Mouse (Mus musculus) T-helper 1 cell (primary cell): ENCODE data around the gene Apom.

Source experiments
- in situ Hi-C: fragments of 300-600 bp; cut with MboI, MseI; formaldehyde crosslinking; loops from one replicate; pipeline ENCODE4 v1.15.1; 2025; ENCODE audit warnings: high pct_unique_total_duplicates

Apom gene

DNA sequence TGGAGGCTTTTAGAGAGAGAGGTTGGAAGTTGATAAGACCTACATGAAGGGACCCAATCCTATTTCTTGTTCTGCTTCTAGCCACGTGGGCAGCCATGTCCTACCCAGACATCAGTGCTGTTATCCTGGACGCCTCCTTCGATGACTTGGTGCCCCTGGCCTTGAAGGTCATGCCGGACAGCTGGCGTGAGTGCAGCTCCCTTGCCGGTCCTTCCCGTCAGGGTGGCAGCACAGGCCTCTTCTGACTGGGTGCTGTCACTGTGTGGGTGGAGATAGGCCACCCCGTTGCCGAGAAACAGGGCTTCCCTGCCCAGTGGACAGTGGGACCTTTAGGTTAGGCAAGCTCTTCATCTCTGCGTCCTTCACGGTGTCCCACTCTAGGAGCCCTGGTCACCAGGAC lies 30.7 kb downstream of the Apom start:
- in situ Hi-C loops, result loop anchor here (25.0 kb wide), 1 partner anchor 464 kb away; the partner anchor contains the start of genes Atf6b, Fkbpl, Ppt2 and Prrt1

DNA sequence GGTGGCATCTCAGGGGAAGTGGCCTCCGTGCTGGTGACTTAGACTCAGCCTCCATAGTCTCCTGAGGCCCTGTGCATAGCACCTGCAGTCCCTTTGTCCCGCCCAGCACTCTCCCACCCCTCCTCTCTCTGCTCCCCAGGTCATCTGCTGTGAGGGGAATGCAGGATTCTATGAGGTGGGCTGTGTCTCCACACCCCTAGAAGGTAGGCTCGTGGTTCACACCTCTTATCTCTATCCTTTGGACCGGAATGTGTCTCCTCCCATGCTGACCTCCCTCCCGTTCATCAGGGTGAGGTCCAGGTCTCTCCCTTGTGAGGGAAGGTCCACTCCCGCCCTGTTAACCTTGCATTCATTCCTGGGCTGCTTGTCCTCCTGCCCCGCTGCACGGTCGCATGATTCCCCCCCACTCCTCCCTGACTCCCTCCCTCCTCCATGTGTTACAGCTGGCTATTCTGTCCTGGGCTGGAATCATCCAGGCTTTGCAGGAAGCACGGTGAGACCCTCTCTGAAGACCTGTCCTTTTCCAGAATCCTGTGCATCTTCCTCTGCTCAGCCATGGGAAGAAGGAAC lies 31.6 kb downstream of the Apom start:
- in situ Hi-C loops, result loop anchor here (25.0 kb wide), 1 partner anchor 463 kb away; the partner anchor contains the start of genes Atf6b, Fkbpl, Ppt2 and Prrt1

DNA sequence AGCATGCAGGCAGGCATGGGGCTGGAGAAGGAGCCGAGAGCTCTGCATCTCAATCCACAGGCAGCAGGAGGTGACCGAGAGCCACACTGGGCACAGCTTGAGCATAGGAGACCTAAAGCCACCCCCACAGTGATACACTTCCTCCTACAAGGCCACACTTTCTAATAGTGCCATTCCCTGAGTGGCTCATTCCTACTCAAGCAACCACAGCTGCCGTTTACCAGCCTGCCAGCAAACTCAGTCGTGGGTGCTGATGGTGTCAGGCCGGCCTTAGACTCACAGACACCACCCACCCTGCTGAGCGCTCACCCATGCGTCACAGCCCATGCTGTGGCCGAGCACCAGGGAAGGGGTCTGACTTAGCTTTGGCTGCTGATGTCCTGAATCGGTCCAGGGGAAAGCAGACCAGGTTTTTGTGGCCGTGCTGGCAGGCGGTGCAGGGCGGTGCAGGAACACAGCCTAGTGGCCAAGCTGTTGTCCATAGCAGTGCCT lies 34.6 kb downstream of the Apom start:
- in situ Hi-C loops, result no loop called here

DNA sequence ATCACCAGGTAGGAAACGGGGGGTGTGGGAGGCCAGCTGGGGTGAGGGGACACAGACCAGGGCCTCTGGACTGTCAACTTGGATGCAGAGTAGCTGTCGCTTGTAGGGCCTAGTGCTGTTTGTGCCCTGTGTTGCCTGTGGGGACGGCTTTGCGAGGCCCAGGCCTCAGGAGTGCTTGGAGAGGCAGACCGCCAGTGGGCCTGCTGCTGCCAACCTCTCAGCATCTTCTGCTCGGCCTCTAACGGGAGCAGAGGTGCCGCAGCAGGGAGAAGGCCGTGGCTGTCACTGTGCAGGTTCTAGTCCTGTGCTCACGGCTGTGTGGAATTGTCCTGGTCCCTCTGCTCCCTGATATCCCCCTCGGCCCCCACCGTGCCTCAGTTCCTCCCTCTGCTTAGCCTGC lies 35.3 kb downstream of the Apom start:
- in situ Hi-C loops, result no loop called here

DNA sequence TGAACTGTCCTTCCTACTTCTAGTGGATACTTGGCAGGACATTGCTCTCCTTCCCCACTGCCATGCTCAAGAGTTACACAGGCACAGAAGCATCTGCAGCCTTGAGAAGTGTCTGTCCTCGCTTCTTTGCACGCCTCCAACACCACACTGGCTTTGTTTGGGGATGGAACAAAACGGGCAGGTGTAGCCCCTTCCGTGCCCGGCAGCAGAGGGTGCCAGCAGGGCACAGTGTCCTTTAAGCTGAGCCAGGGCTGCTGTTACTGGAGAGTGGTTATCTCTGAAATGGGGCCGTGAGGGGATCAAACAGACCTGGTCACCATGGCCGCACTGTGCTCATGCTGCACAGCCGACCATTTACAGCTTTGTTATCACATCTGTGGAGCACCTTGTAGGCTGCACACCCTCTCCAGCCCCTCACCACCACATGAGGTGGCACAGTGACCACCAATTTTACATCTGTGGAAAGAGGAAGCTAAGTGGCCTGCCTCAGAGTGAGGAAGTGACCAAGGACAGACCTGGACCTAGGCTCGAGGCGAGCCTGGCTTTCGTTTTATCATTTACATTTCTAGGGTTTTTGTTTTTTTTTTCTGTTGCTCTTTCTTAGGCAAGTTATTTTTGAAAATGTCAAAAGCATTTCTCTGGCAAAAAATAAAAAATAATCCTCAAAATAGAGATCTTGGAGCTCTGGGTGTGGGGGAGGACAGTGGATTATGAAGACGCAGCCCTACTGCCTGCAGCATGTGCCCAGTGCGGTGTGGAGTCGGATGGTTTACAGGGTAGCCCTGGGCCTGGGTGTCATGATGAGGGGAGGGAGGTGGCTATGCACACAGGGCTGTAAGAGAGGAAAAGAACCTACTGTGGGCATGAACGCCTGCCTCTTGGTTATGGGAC lies 37.1 kb downstream of the Apom start:
- in situ Hi-C loops, result no loop called here

DNA sequence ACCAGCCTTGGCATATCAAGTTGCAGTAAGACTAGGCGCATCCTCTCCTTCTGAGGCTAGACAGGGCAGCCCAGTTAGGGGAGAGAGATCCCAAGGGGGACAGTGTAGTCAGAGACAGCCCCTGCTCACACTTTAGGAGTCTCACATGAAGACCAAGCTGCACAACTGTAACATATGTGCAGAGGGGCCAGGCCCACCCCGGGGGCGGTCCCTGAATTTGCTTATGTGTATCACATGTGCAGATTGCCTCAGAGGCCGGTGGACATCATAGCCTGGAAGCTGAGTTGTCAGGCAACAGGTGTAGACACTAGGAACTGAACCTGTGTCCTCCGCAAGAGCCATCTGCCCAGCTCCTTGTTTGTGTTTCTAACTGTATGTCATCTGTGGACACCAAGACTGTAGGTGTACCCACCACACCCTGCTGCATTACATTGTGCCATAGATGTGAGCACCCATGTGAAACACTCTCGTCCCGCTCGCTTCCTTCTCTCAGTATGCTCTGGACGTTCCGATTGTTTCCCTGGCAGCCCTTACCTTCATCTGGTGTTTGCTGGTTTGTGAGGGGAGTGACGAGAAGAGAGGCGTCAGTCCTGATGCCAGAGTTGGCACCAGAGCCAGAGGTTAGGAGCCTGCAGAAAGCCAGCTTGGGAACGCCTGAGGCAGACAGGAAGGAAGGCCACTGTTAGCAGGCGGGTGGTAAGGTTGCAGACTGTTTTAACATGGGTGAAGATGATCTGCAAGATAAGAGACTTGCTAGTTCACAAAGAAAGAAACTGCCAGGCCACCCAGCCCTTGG lies 39.2 kb downstream of the Apom start:
- in situ Hi-C loops, result no loop called here

DNA sequence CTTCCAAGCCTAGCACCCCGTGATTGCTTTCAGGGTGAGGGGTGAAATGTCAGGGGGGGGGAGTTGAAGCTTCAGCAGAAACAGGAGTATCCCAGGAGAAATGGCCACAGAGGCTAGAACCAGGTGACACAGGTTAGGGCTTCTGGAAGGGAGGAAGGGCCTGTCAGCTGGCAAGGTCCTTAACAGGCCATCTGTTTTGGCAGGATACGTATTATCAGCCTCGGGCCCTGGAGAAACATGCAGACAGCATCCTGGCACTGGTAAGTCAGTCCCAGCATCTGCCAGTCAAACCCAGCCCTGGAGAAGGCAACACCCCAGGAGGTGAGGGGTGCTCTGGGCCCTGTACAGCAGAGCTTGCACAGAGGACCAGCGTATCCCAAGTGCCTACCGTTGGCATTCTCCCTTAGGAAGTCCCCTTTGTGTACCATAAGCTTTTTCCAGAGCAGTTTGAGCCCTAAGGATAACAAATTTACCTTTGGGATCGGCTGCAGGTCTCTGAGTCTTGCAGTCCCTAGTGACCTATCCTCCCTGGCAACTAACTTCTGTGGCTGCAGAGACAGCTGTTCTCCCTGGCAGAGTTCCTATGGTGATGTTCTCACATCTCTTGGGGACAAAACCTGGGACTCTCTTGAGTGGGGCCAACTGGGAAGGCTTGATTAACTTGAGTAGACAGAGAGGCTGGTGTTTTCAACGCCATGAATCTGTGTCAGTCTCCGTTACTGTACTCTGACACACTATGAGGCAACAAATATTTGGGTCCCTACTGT lies 41.5 kb downstream of the Apom start:
- in situ Hi-C loops, result no loop called here

DNA sequence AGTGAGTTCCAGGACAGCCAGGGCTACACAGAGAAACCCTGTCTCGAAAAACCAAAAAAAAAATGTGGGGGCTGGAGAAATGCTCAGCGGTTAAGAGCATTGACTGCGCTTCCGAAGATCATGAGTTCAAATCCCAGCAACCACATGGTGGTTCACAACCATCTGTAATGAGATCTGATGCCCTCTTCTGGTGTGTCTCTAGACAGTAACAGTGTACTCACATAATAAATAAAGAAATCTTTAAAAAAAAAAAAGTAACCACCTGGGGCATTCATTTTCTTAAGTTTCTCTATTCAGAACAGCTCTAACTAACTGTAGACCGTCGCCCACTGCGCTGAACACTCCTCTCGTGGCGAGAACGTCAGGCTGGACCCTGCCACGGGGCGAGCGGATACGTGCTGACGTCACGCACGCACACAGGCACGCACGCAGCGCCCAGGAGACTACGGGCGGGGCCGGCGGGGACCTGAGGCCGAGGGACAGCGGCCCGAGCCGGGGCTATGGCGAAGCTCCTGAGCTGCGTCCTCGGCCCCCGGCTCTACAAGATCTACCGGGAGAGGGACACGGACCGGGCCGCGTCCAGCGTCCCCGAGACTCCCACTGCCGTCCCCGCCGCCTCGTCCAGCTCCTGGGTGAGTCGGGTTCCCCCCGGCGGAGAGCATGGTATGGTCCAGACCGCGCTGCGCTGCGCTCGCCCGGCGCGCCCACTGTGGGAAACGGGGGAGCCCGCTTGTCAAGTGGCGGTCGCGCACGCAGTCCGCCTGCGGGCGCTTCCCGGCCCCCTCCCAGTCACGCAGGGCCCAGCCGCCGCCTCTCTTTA lies 42.8 kb downstream of the Apom start, which contains the start of gene Abhd16a:
Abhd16a (plus strand) TSS at position 439 of the 820 bp plus-strand sequence.
- in situ Hi-C loops, result no loop called here

DNA sequence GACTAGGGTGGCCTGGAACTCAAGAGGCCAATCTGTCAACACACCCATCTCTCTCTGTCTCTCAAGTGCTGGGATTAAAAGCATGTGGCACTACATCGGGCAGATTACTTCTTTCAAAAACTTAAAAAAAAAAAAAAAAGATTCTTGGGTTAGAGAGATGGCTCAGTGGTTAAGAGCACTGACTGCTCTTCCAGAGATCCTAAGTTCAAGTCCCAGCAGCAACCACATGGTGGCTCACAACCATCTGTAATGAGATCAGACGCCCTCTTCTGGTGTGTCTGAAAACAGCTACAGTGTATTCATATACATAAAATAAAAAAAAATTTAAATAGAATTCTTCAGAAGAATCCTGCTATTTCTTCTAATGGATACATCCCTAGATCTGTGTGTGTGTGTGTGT lies 43.7 kb downstream of the Apom start:
- in situ Hi-C loops, result no loop called here

DNA sequence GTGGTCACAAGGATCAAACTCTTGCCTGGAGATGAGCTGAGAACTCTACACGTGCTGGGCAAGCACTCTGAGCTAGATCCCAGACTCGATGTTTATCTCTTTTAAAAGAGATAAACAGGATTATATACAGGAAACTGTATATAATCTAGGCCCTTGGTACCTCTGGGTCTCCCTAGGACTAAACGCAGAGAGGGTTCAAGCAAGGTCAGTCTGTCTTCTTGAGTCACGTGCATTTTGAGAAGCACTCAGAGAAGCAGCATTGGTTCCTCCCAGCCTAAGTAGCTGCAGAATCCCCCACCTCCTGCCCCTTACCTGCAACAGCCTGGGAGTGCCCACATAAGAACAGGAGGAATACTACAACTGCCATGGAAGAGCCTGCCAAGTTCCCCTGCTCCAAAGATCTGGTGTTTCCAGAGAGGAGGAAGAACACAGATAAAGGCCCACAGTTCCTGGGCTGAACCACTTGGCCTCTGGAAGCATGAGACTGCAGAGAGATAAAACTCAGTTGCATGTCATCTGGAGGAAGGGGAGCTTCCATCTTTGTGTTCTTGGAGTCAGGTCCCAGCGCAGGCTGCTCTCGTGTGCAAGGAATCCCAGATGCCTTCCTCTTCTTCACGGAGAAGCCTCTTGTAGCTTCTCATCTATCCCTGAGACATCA lies 46.5 kb downstream of the Apom start, which contains the start of gene Ly6g6f:
Ly6g6f (minus strand) TSS at position 403 of the 658 bp plus-strand sequence.
- in situ Hi-C loops, result no loop called here

DNA sequence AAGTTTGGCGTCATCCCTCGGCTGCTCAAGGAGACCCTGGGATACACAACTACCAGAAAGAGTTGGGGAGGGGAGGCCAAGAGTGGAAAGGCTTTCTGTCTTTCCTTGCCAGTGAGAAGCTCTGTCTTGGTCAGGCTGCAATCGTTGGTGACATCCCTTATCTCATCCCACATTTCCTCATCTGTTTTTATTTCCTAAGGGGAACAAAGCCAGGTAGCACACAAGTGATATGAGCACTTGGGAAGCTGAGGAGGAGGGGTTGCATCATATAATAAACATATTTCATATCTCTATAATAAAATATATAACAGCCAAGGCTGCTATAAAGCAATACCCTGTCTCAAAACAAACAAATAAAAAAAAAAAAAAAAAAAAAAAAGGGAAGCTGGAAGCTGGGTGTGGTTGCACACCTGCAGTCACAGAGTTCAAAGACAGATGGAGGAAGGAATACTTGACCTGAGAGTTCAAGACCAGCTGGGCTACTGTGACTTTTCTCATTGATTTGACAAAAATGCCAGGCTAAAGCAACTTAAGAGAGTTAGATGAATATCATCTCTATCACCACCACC lies 47.8 kb downstream of the Apom start:
- in situ Hi-C loops, result no loop called here

DNA sequence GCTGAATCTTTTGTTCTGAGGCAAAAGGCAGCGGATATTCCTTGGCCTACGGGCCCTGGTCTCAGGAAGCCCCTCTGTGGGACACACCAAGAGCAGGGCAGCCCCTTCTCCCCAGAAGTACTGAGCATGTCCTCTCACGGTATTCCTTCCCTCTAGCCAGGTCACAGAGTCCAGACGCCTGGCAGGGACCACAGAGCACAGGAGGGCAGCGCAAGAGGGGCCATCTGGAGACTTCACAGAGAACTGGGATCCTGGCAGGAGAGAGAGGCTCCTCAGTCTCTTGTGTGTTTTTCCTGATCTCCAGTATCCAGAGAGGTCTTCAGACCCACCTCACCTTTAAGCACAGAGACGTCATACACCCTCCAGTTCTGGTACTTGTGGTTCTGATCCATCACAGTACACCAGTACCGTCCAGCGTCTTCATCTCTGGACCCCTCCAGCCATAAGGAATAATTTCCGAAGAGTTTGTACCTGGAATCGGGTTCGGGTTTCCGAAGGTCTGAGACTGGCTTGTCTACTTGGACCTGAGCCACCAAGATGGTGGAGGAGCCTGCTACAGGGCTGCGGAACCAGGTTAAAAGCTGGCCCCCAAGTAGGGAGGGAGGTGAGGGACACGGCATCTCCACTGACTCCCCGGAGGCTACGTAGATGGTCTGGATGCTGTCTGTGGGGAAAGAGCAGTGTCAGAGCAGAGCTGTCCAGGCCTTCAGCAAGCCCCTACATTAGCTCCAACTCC lies 48.8 kb downstream of the Apom start:
- in situ Hi-C loops, result no loop called here

DNA sequence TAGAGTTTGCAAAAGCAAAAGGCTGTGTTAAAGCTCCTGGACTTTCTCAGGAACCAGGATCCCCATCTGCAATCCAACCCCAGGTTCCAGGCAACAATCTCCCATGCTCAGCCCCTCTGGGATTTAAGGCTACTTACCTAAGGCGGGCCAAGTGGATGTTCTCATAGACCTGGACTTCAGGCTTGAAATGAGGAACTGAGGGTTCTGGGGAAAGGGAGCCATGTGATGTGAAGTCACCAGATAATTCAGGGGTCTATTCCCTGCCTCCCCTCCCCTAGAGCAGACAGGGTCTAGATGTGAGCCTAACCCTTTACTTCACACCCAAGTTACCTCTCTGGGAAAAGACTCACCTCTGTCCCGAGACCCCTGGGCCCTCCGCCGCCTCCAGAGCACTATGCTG lies 51.1 kb downstream of the Apom start:
- in situ Hi-C loops, result no loop called here

DNA sequence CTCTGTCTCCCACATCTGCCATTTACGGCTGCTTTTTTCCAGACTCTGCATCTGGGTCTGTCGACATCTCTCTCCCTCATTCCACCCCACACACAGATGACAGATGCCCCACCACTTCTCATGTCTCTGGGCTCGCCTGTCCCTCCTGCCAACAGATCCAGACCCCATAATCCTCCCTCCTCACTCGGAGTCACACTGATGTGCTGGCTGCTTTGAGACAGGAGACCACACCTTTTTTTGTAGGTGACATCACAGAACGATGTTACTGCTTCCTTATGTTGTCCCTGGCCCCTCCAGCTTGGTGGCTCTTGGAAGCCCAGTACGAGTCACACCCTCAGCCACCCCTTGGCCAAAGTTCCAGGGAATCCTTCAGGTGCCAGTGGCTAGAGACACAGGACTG lies 51.6 kb downstream of the Apom start:
- in situ Hi-C loops, result no loop called here

DNA sequence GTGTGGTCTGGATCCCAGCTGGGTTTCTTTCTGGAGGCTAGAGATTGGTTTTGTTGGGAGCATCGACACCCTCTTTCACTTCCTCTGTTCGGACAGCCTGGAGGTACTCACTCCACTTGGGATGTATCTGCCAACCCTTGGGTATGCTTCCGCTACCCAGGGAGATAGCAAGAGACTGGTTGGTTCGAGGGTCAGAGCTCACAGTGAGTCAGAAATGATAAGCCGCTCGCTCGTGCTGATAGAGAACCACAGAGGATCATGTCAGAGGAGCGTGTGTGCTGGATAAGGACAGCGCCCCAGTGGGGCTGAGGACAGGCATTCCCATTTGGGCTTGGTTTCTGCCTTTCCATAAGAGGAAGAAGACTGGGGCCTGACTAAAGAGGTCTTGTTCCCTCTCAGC lies 52.1 kb downstream of the Apom start:
- in situ Hi-C loops, result no loop called here
